ENCODE assay signal across 11 mouse cellular contexts in genomic region chr7:29471309-29471708, GRCm38 (mm10). TPM values are rescaled to one million over a fixed set of nuclear protein-coding genes. Genes with fewer than 3 reads are reported as not detected.
DNase-seq lines count a peak whose midpoint lies in the region; ATAC-seq and TF ChIP-seq lines count a peak whose summit lies in the region.
"Had no signal": no experiment of that assay in that cellular context is flagged by ENCODE, and none has a peak within 500 bp of the region (broad histone marks: within the 10 kb centered on the region; RNA-seq: fewer than 3 reads in every experiment).

No protein-coding gene starts in this region.

- H3K27ac ChIP-seq in cerebellum, adult 2 months (ENCODE audit: insufficient read depth, low read length), result peak overlapping the region; percentile 28; the same call in 1 of the 2 replicates
- no peak overlapping the region for H3K27ac ChIP-seq in midbrain, postnatal 0 days (ENCODE audit: low read depth, low read length)
- H3K27ac ChIP-seq: heart, embryonic 13.5 days; liver, embryonic 14.5 days had no signal

- H3K4me3 ChIP-seq in cerebellum, adult 2 months (replicated peaks; ENCODE audit: insufficient read depth, low read depth, low read length), result no peak overlapping the region
- no peak overlapping the region for H3K4me3 ChIP-seq in midbrain, postnatal 0 days (ENCODE audit: low read depth, low read length)
- H3K4me3 ChIP-seq: heart, embryonic 13.5 days had no signal

- TF ChIP-seq CTCF in cerebellum, adult 2 months (IDR thresholded peaks at IDR 0.05; ENCODE audit: borderline replicate concordance, insufficient read depth, low read depth, low read length), result no peak
- TF ChIP-seq CTCF in midbrain, postnatal 0 days (IDR thresholded peaks at IDR 0.05), result no peak

- H3K4me1 ChIP-seq in cerebellum, adult 2 months (ENCODE audit: control insufficient read depth, insufficient read depth, low read length), result peaks cover 55% of the 10 kb centered on the region
- peaks cover 7% of the 10 kb centered on the region; the same call in 1 of the 2 replicates for H3K4me1 ChIP-seq in midbrain, postnatal 0 days (ENCODE audit: insufficient read depth, low read length)

- no peaks in the 10 kb centered on the region for H3K36me3 ChIP-seq in midbrain, postnatal 0 days (ENCODE audit: insufficient read depth, low read length)
- H3K36me3 ChIP-seq: heart, embryonic 13.5 days had no signal

- no peak for DNase-seq in cerebellum, adult 2 months
- DNase-seq in ovary, postnatal 36 days (ENCODE audit: low spot score), result peak; percentile 62
- DNase-seq in ovary, postnatal 14 days (ENCODE audit: low spot score), result no peak
- DNase-seq in urinary bladder, postnatal 36 days (ENCODE audit: low spot score in 2 of 2), result peak; percentile 70 to 71
- DNase-seq in MN1 (ENCODE audit: low spot score), result no peak
- DNase-seq in midbrain, postnatal 0 days (ENCODE audit: low spot score), result no peak
- DNase-seq: retina, postnatal 1 day had no signal

- no peaks in the 10 kb centered on the region for H3K9me3 ChIP-seq in midbrain, postnatal 0 days (ENCODE audit: low read length)
- H3K9me3 ChIP-seq: heart, embryonic 13.5 days had no signal

- ATAC-seq in cerebellum, adult (ENCODE audit: insufficient number of reproducible peaks, low FRiP score, low TSS enrichment), result no peak
- peak; percentile 24 for ATAC-seq in megakaryocyte progenitor cell, adult 5-6 weeks (replicated peaks; ENCODE audit: poor library complexity)
- ATAC-seq in midbrain, postnatal 0 days (ENCODE audit: low FRiP score), result no peak

- 38% methylated on average over 7 of the region's 7 CpGs for WGBS in cerebellum, adult 2 months
- WGBS in midbrain, postnatal 0 days, result 70% methylated on average over 7 of the region's 7 CpGs

- H3K27me3 ChIP-seq in cerebellum, adult 2 months (ENCODE audit: control insufficient read depth, insufficient read depth, low read length), result no peaks in the 10 kb centered on the region
- no peaks in the 10 kb centered on the region for H3K27me3 ChIP-seq in midbrain, postnatal 0 days (ENCODE audit: insufficient read depth, low read length)

- no peak for TF ChIP-seq POLR2A in cerebellum, adult 2 months (IDR thresholded peaks at IDR 0.05; ENCODE audit: borderline replicate concordance, insufficient read depth, low read length)

- no peak overlapping the region for H3K4me2 ChIP-seq in midbrain, postnatal 0 days (ENCODE audit: low read depth, low read length, poor library complexity, severe bottlenecking)
- H3K4me2 ChIP-seq: heart, embryonic 13.5 days had no signal

- no peak overlapping the region for H3K9ac ChIP-seq in midbrain, postnatal 0 days (replicated peaks; ENCODE audit: low read length, poor library complexity, severe bottlenecking)
- H3K9ac ChIP-seq: heart, embryonic 13.5 days; liver, embryonic 14.5 days had no signal

RNA-seq across cellular contexts. Expression of gene Sipa1l3, which starts 47.1 kb away (rescaled TPM):
- polyA plus RNA-seq in cerebellum, adult 2 months (2012; rRNA removed), result 63.3 and 74.7 TPM in 2 replicates
- 28.2 and 34.2 TPM in 2 replicates for total RNA-seq in megakaryocyte progenitor cell, adult 5-6 weeks (2015)
- total RNA-seq in megakaryocyte progenitor cell, adult 5-6 weeks (2017), result 5.4 and 8.3 TPM in 2 replicates
- 72.8 and 80.7 TPM in 2 replicates for total RNA-seq in midbrain, postnatal 0 days (2014; rRNA removed)
- 12.9 and 13.9 TPM in 2 replicates for polyA plus RNA-seq in midbrain, postnatal 0 days (2015; fragmentation: Nextera tagmentation; extraction: Ambion mirVana)

Comparison
In these comparisons a context has a peak if more than half of its experiments do, and no peak if none do; other contexts are left out.
1. DNase-seq: peak in ovary, postnatal 36 days (single experiment) and urinary bladder, postnatal 36 days (2 of 2); none in cerebellum, adult 2 months (0 of 2), ovary, postnatal 14 days (single experiment), MN1 (single experiment) and midbrain, postnatal 0 days (single experiment).